Mouse (Mus musculus): ENCODE measurements around the gene Tprg. TPM values are rescaled to one million over a fixed set of nuclear protein-coding genes. Genes with fewer than 3 reads are reported as not detected.

The Tprg gene
- polyA plus RNA-seq, 1 experiment from 2014 or later, result 0.14 TPM

GRCm38 (mm10) chr16:25413885-25414284, 127.3 kb downstream of the Tprg start:
- no peak overlapping the region for H3K4me3 ChIP-seq
- WGBS, result 24% methylated on average over 1 of the region's 1 CpGs
- H3K4me1 ChIP-seq, result peaks cover 21% of the 10 kb centered on the region
- H3K9me3 ChIP-seq, result no peaks in the 10 kb centered on the region
- H3K27ac ChIP-seq (replicated peaks), result peak overlapping the region; percentile 48
- no peaks in the 10 kb centered on the region for H3K36me3 ChIP-seq (replicated peaks)
- no peaks in the 10 kb centered on the region for H3K27me3 ChIP-seq (replicated peaks; ENCODE audit: low read depth, poor library complexity, severe bottlenecking)
- DNase-seq (ENCODE audit: low spot score), result peak; percentile 41

- Histone ChIP-seq H3K27me3 (replicated peaks; ENCODE audit: low read depth, poor library complexity, severe bottlenecking) (no peaks in the 10 kb centered on the region), H3K4me1 (peaks cover 21% of the 10 kb centered on the region), H3K4me3 (no peak overlapping the region), H3K9me3 (no peaks in the 10 kb centered on the region), H3K27ac (replicated peaks) (no peak overlapping the region), H3K36me3 (replicated peaks) (no peaks in the 10 kb centered on the region)
- no peak for DNase-seq (ENCODE audit: low spot score)
Observed at GRCm38 (mm10) chr16:25415186-25415585, 128.6 kb downstream of the Tprg start.

- peak overlapping the region; percentile 20; the same call in 1 of the 2 replicates for H3K27ac ChIP-seq (replicated peaks)
- WGBS, result 31% methylated on average over 11 of the region's 11 CpGs
Observed at GRCm38 (mm10) chr16:25417875-25418630, 131.4 kb downstream of the Tprg start.

GRCm38 (mm10) chr16:25422997-25423396, 136.4 kb downstream of the Tprg start:
- H3K36me3 ChIP-seq (replicated peaks), result no peaks in the 10 kb centered on the region
- H3K27me3 ChIP-seq (replicated peaks; ENCODE audit: low read depth, poor library complexity, severe bottlenecking), result no peaks in the 10 kb centered on the region
- no peak overlapping the region for H3K4me3 ChIP-seq
- no peak for DNase-seq (ENCODE audit: low spot score)
- H3K4me1 ChIP-seq, result peaks cover 22% of the 10 kb centered on the region
- H3K27ac ChIP-seq (replicated peaks), result no peak overlapping the region
- 62% methylated on average over 4 of the region's 4 CpGs for WGBS
- no peaks in the 10 kb centered on the region for H3K9me3 ChIP-seq

More at GRCm38 (mm10) chr16:25417875-25418630, 131.4 kb downstream of the Tprg start:
- DNase-seq (ENCODE audit: low spot score), result peak; percentile 38
- Histone ChIP-seq H3K4me1 (peaks cover 21% of the 10 kb centered on the region), H3K9me3 (no peaks in the 10 kb centered on the region), H3K36me3 (replicated peaks) (no peaks in the 10 kb centered on the region), H3K4me3 (no peak overlapping the region), H3K27me3 (replicated peaks; ENCODE audit: low read depth, poor library complexity, severe bottlenecking) (no peaks in the 10 kb centered on the region)

- 83% methylated on average over 4 of the region's 4 CpGs for WGBS
- no peak overlapping the region for H3K27ac ChIP-seq (replicated peaks)
Observed at GRCm38 (mm10) chr16:25424001-25424400, 137.4 kb downstream of the Tprg start.

GRCm38 (mm10) chr16:25424915-25425314, 138.3 kb downstream of the Tprg start:
- H3K27ac ChIP-seq (replicated peaks), result no peak overlapping the region; the same call in 1 of the 2 replicates
- H3K4me3 ChIP-seq, result no peak overlapping the region
- H3K9me3 ChIP-seq, result no peaks in the 10 kb centered on the region
- WGBS, result 59% methylated on average over 9 of the region's 9 CpGs
- H3K27me3 ChIP-seq (replicated peaks; ENCODE audit: low read depth, poor library complexity, severe bottlenecking), result no peaks in the 10 kb centered on the region
- no peaks in the 10 kb centered on the region for H3K36me3 ChIP-seq (replicated peaks)
- no peak for DNase-seq (ENCODE audit: low spot score)
- H3K4me1 ChIP-seq, result peaks cover 17% of the 10 kb centered on the region

More at GRCm38 (mm10) chr16:25424001-25424400, 137.4 kb downstream of the Tprg start:
- no peaks in the 10 kb centered on the region for H3K9me3 ChIP-seq
- H3K27me3 ChIP-seq (replicated peaks; ENCODE audit: low read depth, poor library complexity, severe bottlenecking), result no peaks in the 10 kb centered on the region
- no peaks in the 10 kb centered on the region for H3K36me3 ChIP-seq (replicated peaks)
- no peak for DNase-seq (ENCODE audit: low spot score)
- H3K4me3 ChIP-seq, result no peak overlapping the region
- peaks cover 17% of the 10 kb centered on the region for H3K4me1 ChIP-seq

GRCm38 (mm10) chr16:25425376-25425775, 138.8 kb downstream of the Tprg start:
- no peaks in the 10 kb centered on the region for H3K36me3 ChIP-seq (replicated peaks)
- H3K9me3 ChIP-seq, result no peaks in the 10 kb centered on the region
- no peaks in the 10 kb centered on the region for H3K27me3 ChIP-seq (replicated peaks; ENCODE audit: low read depth, poor library complexity, severe bottlenecking)
- 51% methylated on average over 1 of the region's 1 CpGs for WGBS
- no peak for DNase-seq (ENCODE audit: low spot score)
- H3K4me3 ChIP-seq, result no peak overlapping the region
- peaks cover 17% of the 10 kb centered on the region for H3K4me1 ChIP-seq
- H3K27ac ChIP-seq (replicated peaks), result no peak overlapping the region

GRCm38 (mm10) chr16:25426261-25426660, 139.6 kb downstream of the Tprg start:
- WGBS, result 59% methylated on average over 3 of the region's 3 CpGs
- Histone ChIP-seq H3K36me3 (replicated peaks) (no peaks in the 10 kb centered on the region), H3K27me3 (replicated peaks; ENCODE audit: low read depth, poor library complexity, severe bottlenecking) (no peaks in the 10 kb centered on the region), H3K4me3 (no peak overlapping the region), H3K27ac (replicated peaks) (no peak overlapping the region), H3K9me3 (no peaks in the 10 kb centered on the region), H3K4me1 (peaks cover 17% of the 10 kb centered on the region)
- no peak for DNase-seq (ENCODE audit: low spot score)

- no peak overlapping the region for H3K27ac ChIP-seq (replicated peaks)
- H3K9me3 ChIP-seq, result no peaks in the 10 kb centered on the region
- DNase-seq (ENCODE audit: low spot score), result no peak
- WGBS, result 60% methylated on average over 2 of the region's 2 CpGs
- no peaks in the 10 kb centered on the region for H3K36me3 ChIP-seq (replicated peaks)
- no peaks in the 10 kb centered on the region for H3K4me1 ChIP-seq
- H3K27me3 ChIP-seq (replicated peaks; ENCODE audit: low read depth, poor library complexity, severe bottlenecking), result no peaks in the 10 kb centered on the region
- H3K4me3 ChIP-seq, result no peak overlapping the region
Observed at GRCm38 (mm10) chr16:25440039-25440438, 153.4 kb downstream of the Tprg start.

GRCm38 (mm10) chr16:25445580-25445979, 159.0 kb downstream of the Tprg start:
- WGBS, result 62% methylated on average over 7 of the region's 7 CpGs

GRCm38 (mm10) chr16:25451511-25451910, 164.9 kb downstream of the Tprg start:
- H3K9me3 ChIP-seq, result no peaks in the 10 kb centered on the region
- no peaks in the 10 kb centered on the region for H3K36me3 ChIP-seq (replicated peaks)
- H3K4me3 ChIP-seq, result no peak overlapping the region
- DNase-seq (ENCODE audit: low spot score), result no peak
- no peak overlapping the region for H3K27ac ChIP-seq (replicated peaks)
- no peaks in the 10 kb centered on the region for H3K27me3 ChIP-seq (replicated peaks; ENCODE audit: low read depth, poor library complexity, severe bottlenecking)
- 79% methylated on average over 3 of the region's 3 CpGs for WGBS
- peaks cover 12% of the 10 kb centered on the region for H3K4me1 ChIP-seq

More at GRCm38 (mm10) chr16:25445580-25445979, 159.0 kb downstream of the Tprg start:
- no peaks in the 10 kb centered on the region for H3K27me3 ChIP-seq (replicated peaks; ENCODE audit: low read depth, poor library complexity, severe bottlenecking)
- no peaks in the 10 kb centered on the region for H3K9me3 ChIP-seq
- H3K27ac ChIP-seq (replicated peaks), result no peak overlapping the region
- DNase-seq (ENCODE audit: low spot score), result no peak
- H3K36me3 ChIP-seq (replicated peaks), result no peaks in the 10 kb centered on the region
- H3K4me1 ChIP-seq, result peaks cover 12% of the 10 kb centered on the region
- no peak overlapping the region for H3K4me3 ChIP-seq

GRCm38 (mm10) chr16:25464732-25465131, 178.1 kb downstream of the Tprg start:
- H3K9me3 ChIP-seq, result no peaks in the 10 kb centered on the region
- H3K27ac ChIP-seq (replicated peaks), result no peak overlapping the region
- H3K27me3 ChIP-seq (replicated peaks; ENCODE audit: low read depth, poor library complexity, severe bottlenecking), result no peaks in the 10 kb centered on the region
- no peak overlapping the region for H3K4me3 ChIP-seq
- H3K4me1 ChIP-seq, result peaks cover 7% of the 10 kb centered on the region
- DNase-seq (ENCODE audit: low spot score), result no peak
- no peaks in the 10 kb centered on the region for H3K36me3 ChIP-seq (replicated peaks)
- WGBS, result 80% methylated on average over 4 of the region's 4 CpGs

GRCm38 (mm10) chr16:25465435-25466139, 179.0 kb downstream of the Tprg start:
- no peak overlapping the region; the same call in 1 of the 2 replicates for H3K27ac ChIP-seq (replicated peaks)
- WGBS, result 38% methylated on average over 13 of the region's 13 CpGs
- H3K4me3 ChIP-seq, result no peak overlapping the region
- no peak for DNase-seq (ENCODE audit: low spot score)
- H3K36me3 ChIP-seq (replicated peaks), result no peaks in the 10 kb centered on the region
- no peaks in the 10 kb centered on the region for H3K9me3 ChIP-seq
- H3K4me1 ChIP-seq, result peaks cover 7% of the 10 kb centered on the region
- no peaks in the 10 kb centered on the region for H3K27me3 ChIP-seq (replicated peaks; ENCODE audit: low read depth, poor library complexity, severe bottlenecking)
